Mouse (Mus musculus) right cerebral cortex, postnatal 14 days (tissue): ENCODE results near the gene Clvs2.

ENCODE experiments used
- DNase-seq: peaks from one replicate; pipeline ENCODE4 v3.0.0; 2022

The Clvs2 gene

GRCm38 (mm10) chr10:33624131-33624879 lies at the start of gene Clvs2:
TSS of gene Clvs2 (minus strand) at chr10:33624769.
- peak; percentile 85 for DNase-seq

GRCm38 (mm10) chr10:33653142-33653541 lies 28.6 kb upstream of the Clvs2 start:
- DNase-seq, result peak; percentile 92

GRCm38 (mm10) chr10:33623577-33623991 lies 985 bp downstream of the Clvs2 start:
- DNase-seq, result peak; percentile 16

GRCm38 (mm10) chr10:33622700-33623099 lies 1.9 kb downstream of the Clvs2 start:
- no peak for DNase-seq

GRCm38 (mm10) chr10:33616207-33616606 lies 8.4 kb downstream of the Clvs2 start:
- DNase-seq, result no peak

- no peak for DNase-seq
Observed at GRCm38 (mm10) chr10:33613197-33613596, 11.4 kb downstream of the Clvs2 start.

GRCm38 (mm10) chr10:33592732-33593131 lies 31.8 kb downstream of the Clvs2 start:
- DNase-seq, result no peak

- no peak for DNase-seq
Observed at GRCm38 (mm10) chr10:33588800-33589199, 35.8 kb downstream of the Clvs2 start.

GRCm38 (mm10) chr10:33587118-33587517 lies 37.5 kb downstream of the Clvs2 start:
- DNase-seq, result no peak

- no peak for DNase-seq
Observed at GRCm38 (mm10) chr10:33558081-33558480, 66.5 kb downstream of the Clvs2 start.

- DNase-seq, result peak; percentile 68
Observed at GRCm38 (mm10) chr10:33540331-33540730, 84.2 kb downstream of the Clvs2 start.
